Mouse (Mus musculus) stomach, embryonic 14.5 days (tissue): ENCODE data around the gene Pde6d. TPM values are rescaled to one million over a fixed set of nuclear protein-coding genes. Genes with fewer than 3 reads are reported as not detected.

Source experiments
- ATAC-seq: fragments of 200-750 bp; cut with Nextera tagmentation; 2 replicates; pipeline ENCODE4 v1.8.0; 2017; ENCODE audit warnings: low read depth, moderate TSS enrichment; ENCODE audit not compliant: insufficient number of reproducible peaks, insufficient read depth, low FRiP score
- H3K27ac ChIP-seq: fragments of 300-500 bp; sonication (generic); 2 replicates; pipeline ENCODE4 v1.5.1; 2014; ENCODE audit warnings: mild to moderate bottlenecking, low read length, moderate library complexity, mixed read lengths
- H3K27me3 ChIP-seq: fragments of 300-500 bp; sonication (generic); 2 replicates; pipeline ENCODE4 v1.6.1; 2014; ENCODE audit warnings: low read length, control low read depth, mixed read lengths; ENCODE audit not compliant: control insufficient read depth, insufficient read depth
- H3K36me3 ChIP-seq: fragments of 300-500 bp; sonication (generic); 2 replicates; pipeline ENCODE4 v1.6.1; 2014; ENCODE audit warnings: mild to moderate bottlenecking, control low read depth, low read length, moderate library complexity, mixed read lengths; ENCODE audit not compliant: control insufficient read depth, insufficient read depth
- H3K4me1 ChIP-seq: fragments of 300-500 bp; sonication (generic); 2 replicates; pipeline ENCODE4 v1.6.1; 2014; ENCODE audit warnings: low read length, control low read depth, mixed read lengths; ENCODE audit not compliant: control insufficient read depth, insufficient read depth
- H3K4me2 ChIP-seq: fragments of 300-500 bp; sonication (generic); replicated peaks from 2 replicates; pipeline ENCODE4 v1.6.1; 2014; ENCODE audit warnings: low read depth, low read length, control low read depth
- H3K4me3 ChIP-seq: fragments of 300-500 bp; sonication (generic); 2 replicates; pipeline ENCODE4 v1.5.1; 2014; ENCODE audit warnings: low read depth, low read length, control low read depth
- H3K9ac ChIP-seq: fragments of 300-500 bp; sonication (generic); replicated peaks from 2 replicates; pipeline ENCODE4 v1.6.1; 2014; ENCODE audit warnings: low read depth, mild to moderate bottlenecking, control low read depth, low read length, moderate library complexity, mixed read lengths
- H3K9me3 ChIP-seq: fragments of 300-500 bp; sonication (generic); 2 replicates; pipeline ENCODE4 v1.6.1; 2016; ENCODE audit warnings: low read depth, low read length, control low read depth; ENCODE audit not compliant: control insufficient read depth
- WGBS: fragments of 180-500 bp; shearing (Covaris S2); extraction: QIAGEN DNeasy Blood & Tissue Kit; methylation state at CpG from one replicate; pipeline ENCODE4 v1.1.7; 2014; 5-methylcytosine and 5-hydroxymethylcytosine counted together
- polyA plus RNA-seq: library from polyadenylated mRNA; unstranded; fragments of >200 nt; fragmentation: Nextera tagmentation; extraction: Ambion mirVana; gene quantifications from 2 replicates; pipeline ENCODE4 v1.2.1, GENCODE M21; 2014

Gene Pde6d
- polyA plus RNA-seq, 1 experiment from 2014 or later, result 56.6 TPM

- Histone ChIP-seq H3K4me2 (no peak overlapping the region), H3K4me3 (no peak overlapping the region), H3K27ac (no peak overlapping the region), H3K27me3 (no peaks in the 10 kb centered on the region), H3K4me1 (no peaks in the 10 kb centered on the region), H3K9ac (no peak overlapping the region), H3K36me3 (peaks cover 2% of the 10 kb centered on the region; the same call in 1 of the 2 replicates), H3K9me3 (no peaks in the 10 kb centered on the region)
- ATAC-seq, result no peak
- WGBS, result 54% methylated on average over 1 of the region's 1 CpGs
Measured at GRCm38 (mm10) chr1:86612081-86612480, 29.7 kb upstream of the Pde6d start.

- H3K27me3 ChIP-seq, result no peaks in the 10 kb centered on the region
- WGBS, result 81% methylated on average over 1 of the region's 1 CpGs
- no peaks in the 10 kb centered on the region for H3K4me1 ChIP-seq
- peaks cover 10% of the 10 kb centered on the region; the same call in 1 of the 2 replicates for H3K36me3 ChIP-seq
- H3K4me3 ChIP-seq, result no peak overlapping the region
- ATAC-seq, result no peak
- no peaks in the 10 kb centered on the region for H3K9me3 ChIP-seq
- no peak overlapping the region for H3K27ac ChIP-seq
- H3K9ac ChIP-seq, result no peak overlapping the region
- no peak overlapping the region for H3K4me2 ChIP-seq
Measured at GRCm38 (mm10) chr1:86610954-86611353, 28.5 kb upstream of the Pde6d start.

DNA sequence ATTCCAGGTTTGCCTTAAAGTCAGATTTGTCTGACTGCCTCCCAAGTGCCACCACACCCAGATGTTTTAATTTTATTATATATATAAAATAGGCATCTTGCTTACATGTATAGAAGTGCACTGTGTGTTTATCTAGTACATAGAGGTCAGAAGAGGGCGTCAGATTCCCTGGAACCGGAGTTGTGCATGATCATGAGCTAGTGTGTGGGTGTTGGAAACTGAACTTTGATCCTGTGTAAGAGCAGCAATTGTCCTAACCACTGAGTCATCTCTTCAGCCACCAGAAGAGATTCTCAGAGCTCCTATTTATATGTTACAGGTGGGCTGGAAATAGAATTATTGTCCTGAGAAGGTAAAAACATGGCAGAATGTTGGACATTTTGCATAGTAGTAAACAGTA lies 17.7 kb upstream of the Pde6d start:
- Histone ChIP-seq H3K27ac (no peak overlapping the region), H3K27me3 (no peaks in the 10 kb centered on the region), H3K4me2 (no peak overlapping the region), H3K4me3 (no peak overlapping the region), H3K9ac (no peak overlapping the region), H3K4me1 (no peaks in the 10 kb centered on the region), H3K9me3 (no peaks in the 10 kb centered on the region), H3K36me3 (peaks cover 39% of the 10 kb centered on the region)
- 88% methylated on average over 2 of the region's 2 CpGs for WGBS
- no peak for ATAC-seq

GRCm38 (mm10) chr1:86598516-86598915 lies 16.1 kb upstream of the Pde6d start:
- Histone ChIP-seq H3K27ac (no peak overlapping the region), H3K4me1 (no peaks in the 10 kb centered on the region), H3K9me3 (no peaks in the 10 kb centered on the region), H3K4me2 (no peak overlapping the region), H3K4me3 (no peak overlapping the region), H3K36me3 (peaks cover 34% of the 10 kb centered on the region), H3K9ac (no peak overlapping the region), H3K27me3 (no peaks in the 10 kb centered on the region)
- 76% methylated on average over 3 of the region's 3 CpGs for WGBS
- no peak for ATAC-seq

DNA sequence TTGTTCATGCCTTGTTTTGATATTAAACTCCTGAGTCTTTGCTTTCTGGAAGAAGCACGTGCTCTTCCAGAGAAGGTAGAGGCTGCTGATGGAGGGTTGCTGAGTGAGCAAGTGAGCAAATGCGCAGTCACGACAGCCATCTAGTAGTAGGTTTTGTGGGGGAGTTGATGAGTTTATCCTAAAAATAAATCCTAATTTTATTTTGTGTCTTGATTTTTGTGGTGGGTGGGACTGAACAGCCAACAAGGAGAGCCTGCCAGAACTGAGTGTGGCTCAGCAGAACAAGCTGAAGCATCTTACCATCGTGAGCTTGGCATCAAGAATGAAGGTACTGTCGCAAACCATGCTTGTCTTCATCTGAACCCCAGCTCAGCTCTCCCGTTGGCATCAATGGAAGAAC lies 14.1 kb upstream of the Pde6d start:
- H3K4me1 ChIP-seq, result no peaks in the 10 kb centered on the region
- no peak for ATAC-seq

GRCm38 (mm10) chr1:86595315-86595714 lies 12.9 kb upstream of the Pde6d start:
- ATAC-seq, result no peak
- H3K27ac ChIP-seq, result no peak overlapping the region
- no peak overlapping the region for H3K4me3 ChIP-seq
- H3K27me3 ChIP-seq, result no peaks in the 10 kb centered on the region
- H3K9me3 ChIP-seq, result no peaks in the 10 kb centered on the region
- H3K4me1 ChIP-seq, result no peaks in the 10 kb centered on the region
- 84% methylated on average over 6 of the region's 6 CpGs for WGBS
- H3K9ac ChIP-seq, result no peak overlapping the region
- no peak overlapping the region for H3K4me2 ChIP-seq
- peaks cover 34% of the 10 kb centered on the region for H3K36me3 ChIP-seq

More for the DNA sequence above, 14.1 kb upstream of the Pde6d start:
- 94% methylated on average over 6 of the region's 6 CpGs for WGBS
- H3K4me3 ChIP-seq, result no peak overlapping the region
- no peak overlapping the region for H3K27ac ChIP-seq
- H3K4me2 ChIP-seq, result no peak overlapping the region
- no peaks in the 10 kb centered on the region for H3K27me3 ChIP-seq
- peaks cover 36% of the 10 kb centered on the region for H3K36me3 ChIP-seq
- H3K9ac ChIP-seq, result no peak overlapping the region
- no peaks in the 10 kb centered on the region for H3K9me3 ChIP-seq

DNA sequence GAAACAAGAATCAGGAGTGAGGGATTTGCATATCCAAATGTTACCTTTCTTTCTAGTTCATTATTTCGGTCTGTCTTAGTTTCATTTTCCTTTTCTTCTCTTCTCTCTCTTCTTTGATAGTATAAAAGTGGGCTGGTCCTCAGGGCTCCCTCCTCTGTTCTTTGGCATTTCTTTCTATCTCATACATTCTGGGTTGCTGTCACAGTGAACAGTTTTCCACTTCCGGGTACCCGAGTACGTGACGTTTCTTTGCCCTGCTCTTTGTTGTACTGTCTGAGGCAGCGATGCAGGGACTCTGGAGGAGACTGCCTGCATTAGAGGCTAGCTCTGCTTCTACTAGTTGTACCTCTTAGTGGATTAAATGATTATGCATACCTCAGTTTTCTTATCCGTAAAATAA lies 12.1 kb upstream of the Pde6d start:
- no peak for ATAC-seq
- Histone ChIP-seq H3K27ac (no peak overlapping the region), H3K4me2 (no peak overlapping the region), H3K4me3 (no peak overlapping the region), H3K9ac (no peak overlapping the region), H3K27me3 (no peaks in the 10 kb centered on the region), H3K9me3 (no peaks in the 10 kb centered on the region), H3K36me3 (peaks cover 32% of the 10 kb centered on the region; the same call in 1 of the 2 replicates), H3K4me1 (no peaks in the 10 kb centered on the region)
- 92% methylated on average over 7 of the region's 7 CpGs for WGBS

GRCm38 (mm10) chr1:86586992-86587391 lies 4.6 kb upstream of the Pde6d start:
- WGBS, result under 1% methylated on average over 26 of the region's 26 CpGs
- H3K4me2 ChIP-seq, result peak overlapping the region; percentile 85
- peak overlapping the region; percentile 94 for H3K4me3 ChIP-seq
- H3K9me3 ChIP-seq, result no peaks in the 10 kb centered on the region
- H3K9ac ChIP-seq, result peak overlapping the region; percentile 72
- H3K4me1 ChIP-seq, result peaks cover 6% of the 10 kb centered on the region; the same call in 1 of the 2 replicates
- H3K36me3 ChIP-seq, result peaks cover 11% of the 10 kb centered on the region; the same call in 1 of the 2 replicates
- no peaks in the 10 kb centered on the region for H3K27me3 ChIP-seq
- ATAC-seq, result 0 out of 2 replicates have a peak, but pooled peaks have one; percentile 20
- no peak overlapping the region for H3K27ac ChIP-seq

DNA sequence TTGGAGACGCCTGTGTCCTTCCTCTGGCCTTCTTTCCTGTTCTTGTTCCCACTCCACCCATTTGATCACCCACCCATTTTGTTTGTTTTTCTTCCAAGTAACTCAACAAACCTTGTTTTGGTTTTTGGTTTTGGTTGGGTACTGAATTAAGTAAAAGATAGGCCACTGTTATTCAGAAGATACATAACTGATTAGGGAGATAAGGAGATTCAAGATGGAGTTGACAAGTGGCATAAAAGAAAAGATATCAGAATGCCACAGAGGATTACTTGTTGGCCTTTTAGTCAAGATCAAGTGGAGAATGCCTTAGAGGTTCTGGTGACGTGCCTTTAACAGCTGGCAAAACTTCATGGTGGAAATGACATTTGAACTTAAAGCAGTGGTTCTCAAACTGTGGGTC lies 1.3 kb upstream of the Pde6d start:
- Histone ChIP-seq H3K27ac (no peak overlapping the region), H3K9ac (no peak overlapping the region), H3K4me1 (peaks cover 8% of the 10 kb centered on the region), H3K27me3 (no peaks in the 10 kb centered on the region), H3K9me3 (no peaks in the 10 kb centered on the region), H3K4me2 (no peak overlapping the region; the same call in 1 of the 2 replicates), H3K4me3 (no peak overlapping the region), H3K36me3 (no peaks in the 10 kb centered on the region)
- WGBS, result 62% methylated on average over 2 of the region's 2 CpGs
- ATAC-seq, result no peak
